8 mouse cellular contexts compared by ENCODE assay signal in the genomic region with DNA sequence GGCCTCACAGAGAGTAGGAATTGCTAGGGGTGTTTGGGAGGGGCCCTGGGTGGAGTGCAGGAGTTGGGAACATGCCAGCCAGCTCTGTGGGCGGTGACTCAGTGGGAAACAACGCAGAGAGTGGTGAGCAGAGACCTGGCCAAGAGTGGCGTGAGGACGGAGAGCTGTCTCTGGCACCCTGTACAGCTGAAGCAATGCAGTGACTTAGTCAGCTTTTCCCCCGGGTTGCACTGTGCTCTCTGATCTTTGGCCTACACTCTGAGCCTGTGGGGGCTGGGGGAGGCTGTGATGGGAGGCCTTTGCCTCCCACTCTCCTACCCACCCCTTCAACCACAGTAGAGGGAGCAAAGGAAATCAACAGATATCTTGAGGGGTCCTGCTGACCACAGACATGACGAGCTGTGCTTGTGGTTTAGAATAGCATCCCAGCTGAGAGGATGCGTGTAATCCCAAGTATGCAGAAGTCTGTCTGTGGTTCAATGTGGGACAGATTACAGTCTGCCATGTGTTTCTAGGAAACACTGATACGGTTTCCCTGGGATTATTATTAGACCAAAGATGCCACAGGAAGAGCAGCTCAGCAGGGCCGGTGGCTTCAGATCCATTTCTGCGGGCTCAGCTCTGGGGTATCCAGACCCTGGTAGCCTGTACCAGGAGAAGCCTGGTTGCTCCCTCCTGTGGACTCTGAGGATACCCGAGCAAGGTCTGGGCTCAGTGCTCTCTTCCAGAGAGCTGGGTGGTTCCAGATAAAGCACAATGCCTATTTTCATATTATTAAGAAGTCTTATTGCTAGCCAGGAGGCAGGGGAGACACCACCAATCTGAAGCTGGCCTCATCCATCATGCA.
DNase-seq lines count a peak whose midpoint lies in the region; TF ChIP-seq lines count a peak whose summit lies in the region.

No protein-coding gene starts in this region.

- WGBS in thymus, adult 2 months, result 1% methylated on average over 11 of the region's 11 CpGs

- TF ChIP-seq CTCF in thymus, adult 2 months (IDR thresholded peaks at IDR 0.05; ENCODE audit: borderline replicate concordance, control insufficient read depth, extremely low read depth, insufficient read depth, low read length, poor library complexity), result no peak

- peaks cover 6% of the 10 kb centered on the region for H3K4me1 ChIP-seq in thymus, adult 2 months (replicated peaks; ENCODE audit: control insufficient read depth, insufficient read depth, low read length)

- H3K36me3 ChIP-seq in thymus, adult 2 months (ENCODE audit: control insufficient read depth, insufficient read depth, low read length), result no peaks in the 10 kb centered on the region

- DNase-seq in thymus, postnatal 14 days, result peak; percentile 11
- DNase-seq in thymus, adult 2 months, result no peak
- peak; percentile 46 to 61 for DNase-seq in gastrocnemius, postnatal 4 days (ENCODE audit: low spot score in 2 of 2)
- peak; percentile 45 for DNase-seq in kidney, adult 9 months
- peak; percentile 61 for DNase-seq in lung, postnatal 25 days (ENCODE audit: low spot score)
- no peak for DNase-seq in left cerebral cortex, adult 9 months (ENCODE audit: low spot score in 2 of 2)
- no peak for DNase-seq in right cerebral cortex, postnatal 14 days
- DNase-seq in left cerebral cortex, adult 8-10 months (ENCODE audit: low spot score in 2 of 2), result no peak

- no peak for TF ChIP-seq POLR2A in thymus, adult 2 months (IDR thresholded peaks at IDR 0.05; ENCODE audit: control insufficient read depth, extremely low read depth, insufficient read depth, low read length, poor library complexity)

- H3K4me3 ChIP-seq in thymus, adult 2 months (ENCODE audit: control insufficient read depth, insufficient read depth, low read length), result no peak overlapping the region

- H3K27me3 ChIP-seq in thymus, adult 2 months (ENCODE audit: control insufficient read depth, insufficient read depth, low read length), result no peaks in the 10 kb centered on the region

- no peak overlapping the region for H3K27ac ChIP-seq in thymus, adult 2 months (ENCODE audit: control insufficient read depth, insufficient read depth, low read length)

Comparison
In these comparisons a context has a peak if more than half of its experiments do, and no peak if none do; other contexts are left out.
1. DNase-seq: peak in thymus, postnatal 14 days (single experiment), gastrocnemius, postnatal 4 days (2 of 2), kidney, adult 9 months (single experiment) and lung, postnatal 25 days (single experiment); none in thymus, adult 2 months (single experiment), left cerebral cortex, adult 9 months (0 of 2), right cerebral cortex, postnatal 14 days (single experiment) and left cerebral cortex, adult 8-10 months (0 of 2).